10 mouse cellular contexts compared by ENCODE assay signal in genomic region chr16:4682628-4683179, GRCm38 (mm10). TPM values are rescaled to one million over a fixed set of nuclear protein-coding genes. Genes with fewer than 3 reads are reported as not detected.
DNase-seq lines count a peak whose midpoint lies in the region; ATAC-seq and TF ChIP-seq lines count a peak whose summit lies in the region.
"Had no signal": no experiment of that assay in that cellular context is flagged by ENCODE, and none has a peak within 500 bp of the region (broad histone marks: within the 10 kb centered on the region; RNA-seq: fewer than 3 reads in every experiment).

No protein-coding gene starts in this region.

- no peak for TF ChIP-seq CTCF in ES-Bruce4 (IDR thresholded peaks at IDR 0.05; ENCODE audit: low read depth, low read length)
- no peak for TF ChIP-seq CTCF in forebrain, postnatal 0 days (IDR thresholded peaks at IDR 0.05; ENCODE audit: low read depth)

- no peak for TF ChIP-seq EP300 in ES-Bruce4 (IDR thresholded peaks at IDR 0.05; ENCODE audit: insufficient read depth, low read depth, low read length)

- 0 out of 2 replicates have a peak overlapping the region, but pooled peaks have one; percentile 87 for H3K27ac ChIP-seq in heart, embryonic 13.5 days (replicated peaks)
- H3K27ac ChIP-seq in ES-Bruce4 (ENCODE audit: insufficient read depth, low read length) = no peak overlapping the region
- no peak overlapping the region for H3K27ac ChIP-seq in forebrain, postnatal 0 days (ENCODE audit: low read depth, low read length)
- H3K27ac ChIP-seq in midbrain, embryonic 10.5 days (replicated peaks) = peak overlapping the region; percentile 85; the same call in 1 of the 2 replicates

- intact Hi-C loops in heart, postnatal 36 days (cut with DNase I) = loop anchor here (5.0 kb wide), 1 partner anchor 180 kb away; no protein-coding TSS in a partner anchor

- H3K4me3 ChIP-seq in heart, embryonic 13.5 days = peak overlapping the region; percentile 80
- no peak overlapping the region for H3K4me3 ChIP-seq in ES-Bruce4 (ENCODE audit: low read depth, low read length)
- H3K4me3 ChIP-seq in forebrain, postnatal 0 days (ENCODE audit: low read depth, low read length) = no peak overlapping the region
- peak overlapping the region; percentile 83 for H3K4me3 ChIP-seq in midbrain, embryonic 10.5 days

- peaks cover 35% of the 10 kb centered on the region for H3K4me1 ChIP-seq in heart, embryonic 13.5 days
- H3K4me1 ChIP-seq in ES-Bruce4 (ENCODE audit: control insufficient read depth, insufficient read depth, low read length) = no peaks in the 10 kb centered on the region
- peaks cover 15% of the 10 kb centered on the region for H3K4me1 ChIP-seq in forebrain, postnatal 0 days (ENCODE audit: insufficient read depth)
- H3K4me1 ChIP-seq in midbrain, embryonic 10.5 days = peaks cover 43% of the 10 kb centered on the region

- H3K36me3 ChIP-seq in heart, embryonic 13.5 days = peaks cover 11% of the 10 kb centered on the region
- peaks cover 8% of the 10 kb centered on the region; the same call in 1 of the 2 replicates for H3K36me3 ChIP-seq in ES-Bruce4 (ENCODE audit: control insufficient read depth, insufficient read depth, low read length, poor library complexity, severe bottlenecking)
- peaks cover 3% of the 10 kb centered on the region; the same call in 1 of the 2 replicates for H3K36me3 ChIP-seq in forebrain, postnatal 0 days (ENCODE audit: insufficient read depth)
- H3K36me3 ChIP-seq in midbrain, embryonic 10.5 days = peaks cover 11% of the 10 kb centered on the region

- H3K27me3 ChIP-seq in heart, embryonic 13.5 days (replicated peaks) = no peaks in the 10 kb centered on the region
- no peaks in the 10 kb centered on the region for H3K27me3 ChIP-seq in ES-Bruce4 (ENCODE audit: control insufficient read depth, insufficient read depth, low read length, poor library complexity, severe bottlenecking)
- no peaks in the 10 kb centered on the region for H3K27me3 ChIP-seq in forebrain, postnatal 0 days (ENCODE audit: insufficient read depth, low read length)
- no peaks in the 10 kb centered on the region for H3K27me3 ChIP-seq in midbrain, embryonic 10.5 days (ENCODE audit: low read depth, poor library complexity, severe bottlenecking)

- 74% methylated on average over 4 of the region's 4 CpGs for WGBS in heart, embryonic 13.5 days
- whole genome bisulfite sequencing in forebrain, postnatal 0 days = 81% methylated on average over 4 of the region's 4 CpGs
- WGBS in midbrain, embryonic 10.5 days = 81% methylated on average over 4 of the region's 4 CpGs

- H3K9ac ChIP-seq in heart, embryonic 13.5 days = peak overlapping the region; percentile 92; the same call in 1 of the 2 replicates
- H3K9ac ChIP-seq in ES-Bruce4 (ENCODE audit: low read depth, poor library complexity, severe bottlenecking) = 0 out of 2 replicates have a peak overlapping the region, but pooled peaks have one; percentile 78
- no peak overlapping the region for H3K9ac ChIP-seq in forebrain, postnatal 0 days

- peak overlapping the region; percentile 91 for H3K4me2 ChIP-seq in heart, embryonic 13.5 days
- peak overlapping the region; percentile 94; the same call in 1 of the 2 replicates for H3K4me2 ChIP-seq in forebrain, postnatal 0 days (ENCODE audit: low read depth)

- no peak for ATAC-seq in heart, embryonic 13.5 days (ENCODE audit: extremely low read depth, insufficient number of reproducible peaks, low FRiP score, low TSS enrichment)
- ATAC-seq in forebrain, postnatal 0 days = no peak
- ATAC-seq in monocyte, adult 5-6 weeks (replicated peaks; ENCODE audit: insufficient number of reproducible peaks, low FRiP score, low TSS enrichment, poor library complexity, severe bottlenecking) = no peak

- no peak for TF ChIP-seq POLR2A in ES-Bruce4 (IDR thresholded peaks at IDR 0.05; ENCODE audit: insufficient read depth, low read length)

- H3K9me3 ChIP-seq in heart, embryonic 13.5 days = no peaks in the 10 kb centered on the region
- H3K9me3 ChIP-seq in ES-Bruce4 (replicated peaks; ENCODE audit: control insufficient read depth, insufficient read depth, low read length, poor library complexity, severe bottlenecking) = no peaks in the 10 kb centered on the region
- no peaks in the 10 kb centered on the region for H3K9me3 ChIP-seq in forebrain, postnatal 0 days (ENCODE audit: low read length)
- H3K9me3 ChIP-seq in midbrain, embryonic 10.5 days (replicated peaks) = no peaks in the 10 kb centered on the region

- DNase-seq in heart, postnatal 36 days = no peak
- no peak for DNase-seq in forebrain, postnatal 0 days
- no peak for DNase-seq in midbrain, embryonic 10.5 days (ENCODE audit: low spot score)
- no peak for DNase-seq in urinary bladder, postnatal 36 days (ENCODE audit: low spot score in 2 of 2)
- DNase-seq in adrenal gland, adult (ENCODE audit: inconsistent age in 2 of 2, low spot score in 1 of 2) = no peak
- DNase-seq: lung, postnatal 14 days; thymus, adult 18-20 months had no signal

RNA-seq across cellular contexts. Expression of gene Coro7, which starts 3.1 kb away (rescaled TPM):
- 15.2 and 16.9 TPM in 2 replicates for polyA plus RNA-seq in heart, embryonic 13.5 days (2015; fragmentation: Nextera tagmentation; extraction: Ambion mirVana)
- 10 to 100 TPM; 13.0 to 13.7 TPM for total RNA-seq in heart, postnatal 36 days (2021)
- polyA plus RNA-seq in ES-Bruce4 (2011; ENCODE audit: insufficient read depth, insufficient read length, low read depth, missing spikeins) = 31.2 and 36.1 TPM in 2 replicates
- total RNA-seq in forebrain, postnatal 0 days (2014; rRNA removed) = 24.9 and 25.2 TPM in 2 replicates
- polyA plus RNA-seq in forebrain, postnatal 0 days (2015; fragmentation: Nextera tagmentation; extraction: Ambion mirVana) = 23.5 and 29.3 TPM in 2 replicates
- polyA plus RNA-seq in midbrain, embryonic 10.5 days (2016; fragmentation: Nextera tagmentation; extraction: Ambion mirVana) = 21.4 and 25.0 TPM in 2 replicates
- total RNA-seq in monocyte, adult 5-6 weeks (2017) = 28.4 to 62.6 TPM (median 29.8 TPM) in 3 replicates

RNA-seq across cellular contexts. Expression of gene Nmral1, which starts 36.5 kb away (rescaled TPM):
- polyA plus RNA-seq in heart, embryonic 13.5 days (2015; fragmentation: Nextera tagmentation; extraction: Ambion mirVana) = 37.2 and 38.6 TPM in 2 replicates
- 1 to 10 TPM; 2.8 to 3.4 TPM for total RNA-seq in heart, postnatal 36 days (2021)
- 15.6 and 15.7 TPM in 2 replicates for polyA plus RNA-seq in ES-Bruce4 (2011; ENCODE audit: insufficient read depth, insufficient read length, low read depth, missing spikeins)
- total RNA-seq in forebrain, postnatal 0 days (2014; rRNA removed) = 45.7 and 46.1 TPM in 2 replicates
- polyA plus RNA-seq in forebrain, postnatal 0 days (2015; fragmentation: Nextera tagmentation; extraction: Ambion mirVana) = 42.9 and 44.3 TPM in 2 replicates
- 195 and 217 TPM in 2 replicates for polyA plus RNA-seq in midbrain, embryonic 10.5 days (2016; fragmentation: Nextera tagmentation; extraction: Ambion mirVana)
- total RNA-seq in monocyte, adult 5-6 weeks (2017) = 3.7 to 12.2 TPM (median 6.1 TPM) in 3 replicates

RNA-seq across cellular contexts. Expression of gene Dnaja3, which starts 42.9 kb away (rescaled TPM):
- 65.6 and 72.5 TPM in 2 replicates for polyA plus RNA-seq in heart, embryonic 13.5 days (2015; fragmentation: Nextera tagmentation; extraction: Ambion mirVana)
- total RNA-seq in heart, postnatal 36 days (2021) = 100 to 1,000 TPM; 143 to 164 TPM
- 55.8 and 55.9 TPM in 2 replicates for polyA plus RNA-seq in ES-Bruce4 (2011; ENCODE audit: insufficient read depth, insufficient read length, low read depth, missing spikeins)
- 47.2 and 51.5 TPM in 2 replicates for total RNA-seq in forebrain, postnatal 0 days (2014; rRNA removed)
- polyA plus RNA-seq in forebrain, postnatal 0 days (2015; fragmentation: Nextera tagmentation; extraction: Ambion mirVana) = 37.5 and 48.6 TPM in 2 replicates
- polyA plus RNA-seq in midbrain, embryonic 10.5 days (2016; fragmentation: Nextera tagmentation; extraction: Ambion mirVana) = 59.9 and 66.1 TPM in 2 replicates
- 25.9 to 34.1 TPM (median 26.3 TPM) in 3 replicates for total RNA-seq in monocyte, adult 5-6 weeks (2017)

RNA-seq across cellular contexts. Expression of gene Vasn, which starts 43.0 kb away (rescaled TPM):
- 15.2 and 15.8 TPM in 2 replicates for polyA plus RNA-seq in heart, embryonic 13.5 days (2015; fragmentation: Nextera tagmentation; extraction: Ambion mirVana)
- 10 to 100 TPM in 1 of 2 experiments, 1 to 10 TPM in 1; 9.2 to 11.0 TPM for total RNA-seq in heart, postnatal 36 days (2021)
- 6.2 and 7.9 TPM in 2 replicates for polyA plus RNA-seq in ES-Bruce4 (2011; ENCODE audit: insufficient read depth, insufficient read length, low read depth, missing spikeins)
- 5.5 and 6.5 TPM in 2 replicates for total RNA-seq in forebrain, postnatal 0 days (2014; rRNA removed)
- polyA plus RNA-seq in forebrain, postnatal 0 days (2015; fragmentation: Nextera tagmentation; extraction: Ambion mirVana) = 3.0 and 3.6 TPM in 2 replicates
- 9.0 and 10.6 TPM in 2 replicates for polyA plus RNA-seq in midbrain, embryonic 10.5 days (2016; fragmentation: Nextera tagmentation; extraction: Ambion mirVana)
- total RNA-seq in monocyte, adult 5-6 weeks (2017) = 0.19 to 0.43 TPM (median 0.39 TPM) in 3 replicates

RNA-seq across cellular contexts. Expression of gene Hmox2, which starts 43.5 kb away (rescaled TPM):
- polyA plus RNA-seq in heart, embryonic 13.5 days (2015; fragmentation: Nextera tagmentation; extraction: Ambion mirVana) = 92.8 and 96.0 TPM in 2 replicates
- total RNA-seq in heart, postnatal 36 days (2021) = 10 to 100 TPM; 72.2 to 88.2 TPM
- polyA plus RNA-seq in ES-Bruce4 (2011; ENCODE audit: insufficient read depth, insufficient read length, low read depth, missing spikeins) = 38.0 and 44.4 TPM in 2 replicates
- 54.5 and 63.7 TPM in 2 replicates for total RNA-seq in forebrain, postnatal 0 days (2014; rRNA removed)
- polyA plus RNA-seq in forebrain, postnatal 0 days (2015; fragmentation: Nextera tagmentation; extraction: Ambion mirVana) = 88.7 and 92.5 TPM in 2 replicates
- 73.9 and 76.1 TPM in 2 replicates for polyA plus RNA-seq in midbrain, embryonic 10.5 days (2016; fragmentation: Nextera tagmentation; extraction: Ambion mirVana)
- total RNA-seq in monocyte, adult 5-6 weeks (2017) = 80.8 to 103 TPM (median 93.4 TPM) in 3 replicates

Comparison
In these comparisons a context has a peak if more than half of its experiments do, and no peak if none do; other contexts are left out.
1. H3K27ac ChIP-seq: peak in heart, embryonic 13.5 days (single experiment) and midbrain, embryonic 10.5 days (single experiment); none in ES-Bruce4 (single experiment) and forebrain, postnatal 0 days (single experiment).
2. H3K4me3 ChIP-seq: peak in heart, embryonic 13.5 days (single experiment) and midbrain, embryonic 10.5 days (single experiment); none in ES-Bruce4 (single experiment) and forebrain, postnatal 0 days (single experiment).